Mouse (Mus musculus) pancreas, adult 10 weeks (tissue): Measurements from ENCODE around the gene Gm6592. TPM values are rescaled to one million over a fixed set of nuclear protein-coding genes. Genes with fewer than 3 reads are reported as not detected.

Experiments
- polyA plus RNA-seq: library from polyadenylated mRNA; stranded (reverse); fragments of 350-450 nt; fragmentation: Illumina TruSeq; extraction: RNeasy Lipid Tissue Mini Kit (QIAGEN cat#74804); gene quantifications from one replicate; pipeline ENCODE4 v1.2.3, GENCODE M21; 2015; ENCODE audit warnings: low read depth, low replicate concordance; ENCODE audit not compliant: insufficient read depth

The Gm6592 gene
- polyA plus RNA-seq, result not detected

DNA sequence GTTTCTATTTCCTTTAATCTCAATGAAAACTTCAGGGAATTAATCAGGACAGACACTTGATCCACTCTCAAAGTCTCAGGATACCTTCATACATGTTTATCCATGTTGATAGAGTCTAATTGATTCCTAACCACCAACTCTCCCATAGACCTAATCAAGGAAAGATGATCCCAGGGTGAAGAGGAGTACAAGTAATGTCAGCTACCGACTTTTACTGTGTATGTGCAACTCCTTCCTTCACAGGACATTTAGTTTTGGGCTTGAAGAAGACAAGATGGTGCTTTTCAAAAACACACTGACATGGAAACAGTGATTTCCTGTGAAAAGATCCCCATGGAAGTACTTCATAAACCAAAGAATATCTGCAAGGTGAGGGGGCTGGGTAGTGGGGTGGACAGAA, at the start of gene Gm6592:
Gene Gm6592, plus strand, starts transcription at position 301 of the 400 bp plus-strand sequence.

DNA sequence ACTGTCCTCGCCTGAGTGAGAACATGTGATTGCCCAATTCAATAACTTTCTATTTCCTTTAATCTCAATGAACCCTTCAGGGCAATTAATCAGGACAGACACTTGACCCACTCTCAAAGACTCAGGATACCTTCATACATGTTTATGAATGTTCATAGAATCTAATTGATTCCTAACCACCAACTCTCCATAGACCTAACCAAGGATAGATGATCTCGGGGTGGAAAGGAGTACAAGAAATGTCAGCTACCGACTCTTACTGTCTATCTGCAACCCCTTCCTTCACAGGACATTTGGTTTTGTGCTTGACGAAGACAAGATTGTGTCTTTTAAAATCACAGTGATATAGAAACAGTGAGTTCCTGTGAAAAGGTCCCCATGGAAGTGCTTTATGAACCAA, 40.4 kb upstream of the Gm6592 start, which contains the start of gene Ssxb5:
Gene Ssxb5, plus strand, starts transcription at position 301 of the 400 bp plus-strand sequence.

DNA sequence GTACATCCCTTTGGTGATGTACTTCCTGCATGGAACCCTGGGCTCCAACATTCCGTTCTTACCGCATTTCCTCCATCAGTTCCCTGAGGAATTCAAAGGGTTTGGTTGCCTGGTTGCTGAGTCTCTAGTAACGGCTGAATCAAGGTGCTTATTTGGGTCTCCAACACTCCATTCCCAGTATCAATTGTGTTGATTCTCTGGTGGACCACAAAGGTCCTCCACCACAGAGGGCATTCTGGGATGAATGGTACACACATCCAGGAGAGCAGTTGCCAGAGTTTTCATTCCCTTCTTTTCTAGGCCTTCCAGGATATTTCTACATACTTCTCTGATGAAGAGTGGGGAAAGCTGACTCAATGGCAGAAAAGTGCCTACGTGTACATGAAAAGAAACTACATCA, 30.2 kb downstream of the Gm6592 start, which contains the start of gene Gm5751:
Gene Gm5751, plus strand, starts transcription at position 301 of the 400 bp plus-strand sequence.

DNA sequence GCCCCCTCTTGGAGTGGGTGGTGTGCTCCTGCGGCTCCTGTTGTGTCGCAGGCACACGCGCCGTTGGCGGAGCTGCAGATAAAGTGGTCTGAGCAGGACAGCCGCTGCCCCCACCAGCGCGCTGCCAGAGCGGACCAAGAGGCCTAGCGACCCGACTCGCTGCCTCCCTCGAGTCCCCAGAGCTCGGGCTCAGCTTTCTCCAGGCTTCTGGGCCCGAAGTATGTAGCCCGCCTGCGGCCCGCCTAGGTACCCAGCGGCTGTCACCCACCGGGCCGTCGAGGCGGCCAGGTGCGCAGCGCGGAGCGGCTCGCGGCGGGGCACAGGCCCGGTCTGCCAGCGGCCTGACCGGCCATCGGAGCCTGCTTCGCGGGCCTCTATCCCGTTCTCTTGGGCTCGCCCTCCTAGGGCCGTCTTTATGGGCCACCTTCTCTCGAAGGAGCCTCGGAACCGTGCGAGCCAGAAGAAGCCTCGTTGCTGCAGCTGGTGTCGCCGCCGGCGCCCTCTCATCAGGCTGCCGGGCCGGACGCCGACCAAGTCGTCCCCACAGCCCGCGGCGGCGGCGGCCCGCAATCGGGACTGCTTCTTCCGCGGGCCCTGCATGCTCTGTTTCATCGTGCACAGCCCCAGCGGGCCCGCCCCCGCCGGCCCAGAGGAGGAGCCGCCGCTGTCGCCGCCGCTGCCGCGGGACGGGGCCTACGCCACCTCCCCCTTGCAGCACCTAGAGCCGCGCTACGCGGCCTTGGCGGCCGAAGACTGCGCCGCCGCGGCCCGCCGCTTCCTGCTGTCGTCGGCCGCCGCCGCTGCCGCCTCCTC, 48.8 kb downstream of the Gm6592 start, which contains the start of gene B630019K06Rik:
Gene B630019K06Rik, plus strand, starts transcription at position 40 of the 813 bp plus-strand sequence.

Other genes starting within 250 kb of the Gm6592 start
- gene Ssxb8, start 153.2 kb upstream of the Gm6592 start, polyA plus RNA-seq, result not detected
- not detected for gene Ssx9, start 95.6 kb upstream of the Gm6592 start, polyA plus RNA-seq
- not detected for gene Ssxb5, start 40.3 kb upstream of the Gm6592 start, polyA plus RNA-seq
- not detected for gene Gm5751, start 30.3 kb downstream of the Gm6592 start, polyA plus RNA-seq
- 1.4 TPM for gene B630019K06Rik, start 48.4 kb downstream of the Gm6592 start, polyA plus RNA-seq
- not detected for gene Fthl17b, start 119.0 kb downstream of the Gm6592 start, polyA plus RNA-seq
- gene Fthl17c, start 132.6 kb downstream of the Gm6592 start, polyA plus RNA-seq, result not detected
- gene Fthl17d, start 142.8 kb downstream of the Gm6592 start, polyA plus RNA-seq, result not detected
- not detected for gene Fthl17e, start 189.5 kb downstream of the Gm6592 start, polyA plus RNA-seq
- gene Fthl17f, start 219.0 kb downstream of the Gm6592 start, polyA plus RNA-seq, result not detected